ENCODE assay signal across 15 mouse cellular contexts in the genomic region with DNA sequence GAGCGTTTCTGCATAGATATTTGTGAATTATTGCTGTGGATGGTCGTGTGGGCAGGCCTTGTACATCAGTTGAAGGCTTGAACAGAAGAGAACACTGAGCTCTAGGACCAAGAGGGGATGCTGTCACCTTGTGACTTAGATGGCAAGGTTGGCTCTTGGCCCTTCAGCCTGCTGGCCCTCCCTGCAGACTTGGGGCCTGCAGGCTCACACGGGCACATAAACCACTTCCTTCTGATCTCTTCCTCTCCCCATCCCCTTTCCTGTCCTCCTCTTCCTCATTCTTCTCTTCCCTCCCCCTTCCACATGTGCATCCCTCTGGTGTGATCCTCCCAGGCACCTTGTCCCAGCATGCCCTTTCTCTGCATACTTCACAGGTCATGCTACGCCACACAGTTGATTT.
"Had no signal": no experiment of that assay in that cellular context is flagged by ENCODE, and none has a peak within 500 bp of the region (broad histone marks: within the 10 kb centered on the region; RNA-seq: fewer than 3 reads in every experiment).

No protein-coding gene starts in this region.

- H3K27me3 ChIP-seq: kidney, embryonic 15.5 days; limb, embryonic 12.5 days; liver, embryonic 13.5 days; lung, embryonic 15.5 days had no signal

- H3K9me3 ChIP-seq: kidney, embryonic 15.5 days; limb, embryonic 12.5 days; liver, embryonic 13.5 days; lung, embryonic 15.5 days; midbrain, embryonic 10.5 days had no signal

- H3K4me2 ChIP-seq: kidney, embryonic 15.5 days; limb, embryonic 12.5 days; liver, embryonic 13.5 days; lung, embryonic 15.5 days had no signal

- H3K9ac ChIP-seq: kidney, embryonic 15.5 days; limb, embryonic 12.5 days; liver, embryonic 13.5 days; liver, postnatal 0 days; lung, embryonic 15.5 days had no signal

- H3K4me3 ChIP-seq: kidney, embryonic 15.5 days; limb, embryonic 12.5 days; liver, embryonic 13.5 days; lung, embryonic 15.5 days; midbrain, embryonic 10.5 days had no signal

- ATAC-seq: liver, postnatal 0 days had no signal

- H3K4me1 ChIP-seq: midbrain, embryonic 10.5 days had no signal

- H3K36me3 ChIP-seq: lung, embryonic 15.5 days had no signal

- DNase-seq: kidney, adult 2 months; kidney, postnatal 14 days; layer of hippocampus, adult 9-11 months; liver; liver, embryonic 13.5 days; liver, postnatal 0 days; lung, postnatal 14 days; right cerebral cortex, adult 18-20 months; right cerebral cortex, postnatal 25 days; thymus, postnatal 36 days had no signal

- H3K27ac ChIP-seq: kidney, embryonic 15.5 days; limb, embryonic 12.5 days; liver, embryonic 13.5 days; lung, embryonic 15.5 days; macrophage; midbrain, embryonic 10.5 days had no signal
